In genomic region chr6:135364891-135365301, GRCm38 (mm10) we compare ENCODE assay signal across 8 mouse cellular contexts. TPM values are rescaled to one million over a fixed set of nuclear protein-coding genes. Genes with fewer than 3 reads are reported as not detected.
DNase-seq lines count a peak whose midpoint lies in the region; ATAC-seq and TF ChIP-seq lines count a peak whose summit lies in the region.
"Had no signal": no experiment of that assay in that cellular context is flagged by ENCODE, and none has a peak within 500 bp of the region (broad histone marks: within the 10 kb centered on the region; RNA-seq: fewer than 3 reads in every experiment).

No protein-coding gene starts in this region.

- intact Hi-C loops in heart, postnatal 10 days (cut with DNase I) = loop anchor here (5.0 kb wide), 1 partner anchor 33 kb away; no protein-coding TSS in a partner anchor

- 86% methylated on average over 6 of the region's 6 CpGs for WGBS in embryonic facial prominence, embryonic 10.5 days
- WGBS in small intestine, adult 2 months = 73% methylated on average over 6 of the region's 6 CpGs

- no peaks in the 10 kb centered on the region for H3K36me3 ChIP-seq in embryonic facial prominence, embryonic 10.5 days (replicated peaks)
- H3K36me3 ChIP-seq in small intestine, adult 2 months (ENCODE audit: control insufficient read depth, insufficient read depth, low read length) = peaks cover 6% of the 10 kb centered on the region; the same call in 1 of the 2 replicates
- H3K36me3 ChIP-seq: midbrain, embryonic 12.5 days had no signal

- no peak for TF ChIP-seq POLR2A in small intestine, adult 2 months (IDR thresholded peaks at IDR 0.05; ENCODE audit: low read depth, low read length)

- peak overlapping the region; percentile 73 for H3K27ac ChIP-seq in embryonic facial prominence, embryonic 10.5 days (replicated peaks)
- H3K27ac ChIP-seq in small intestine, adult 2 months (ENCODE audit: insufficient read depth, low read depth, low read length) = peak overlapping the region; percentile 53
- H3K27ac ChIP-seq: midbrain, embryonic 12.5 days had no signal

- DNase-seq in NIH3T3 (ENCODE audit: low read depth) = peak; percentile 66
- no peak for DNase-seq in embryonic facial prominence, embryonic 10.5 days (ENCODE audit: low spot score)
- DNase-seq in heart, postnatal 10 days = peak; percentile 93 to 95
- peak; percentile 86 to 92 for DNase-seq in kidney, postnatal 36 days
- DNase-seq in layer of hippocampus, postnatal 25 days (ENCODE audit: extremely low spot score in 1 of 2, low spot score in 1 of 2) = no peak

- no peak for ATAC-seq in frontal cortex, adult (ENCODE audit: low TSS enrichment)

- no peak for TF ChIP-seq CTCF in small intestine, adult 2 months (IDR thresholded peaks at IDR 0.05; ENCODE audit: extremely low read depth, insufficient read length, insufficient replicate concordance, low read depth, low read length)

- no peaks in the 10 kb centered on the region for H3K27me3 ChIP-seq in embryonic facial prominence, embryonic 10.5 days (replicated peaks; ENCODE audit: low read depth, poor library complexity, severe bottlenecking)
- H3K27me3 ChIP-seq in small intestine, adult 2 months (ENCODE audit: control insufficient read depth, insufficient read depth, low read length) = no peaks in the 10 kb centered on the region
- H3K27me3 ChIP-seq: midbrain, embryonic 12.5 days had no signal

- no peak overlapping the region for H3K4me3 ChIP-seq in embryonic facial prominence, embryonic 10.5 days
- peak overlapping the region; percentile 41 for H3K4me3 ChIP-seq in small intestine, adult 2 months (ENCODE audit: low read depth, low read length)
- H3K4me3 ChIP-seq: midbrain, embryonic 12.5 days had no signal

- H3K4me1 ChIP-seq in embryonic facial prominence, embryonic 10.5 days = peaks cover 61% of the 10 kb centered on the region
- peaks cover 21% of the 10 kb centered on the region for H3K4me1 ChIP-seq in small intestine, adult 2 months (ENCODE audit: control insufficient read depth, insufficient read depth, insufficient read length, low read length)

- H3K9me3 ChIP-seq in embryonic facial prominence, embryonic 10.5 days = no peaks in the 10 kb centered on the region
- H3K9me3 ChIP-seq: midbrain, embryonic 12.5 days had no signal

RNA-seq across cellular contexts. Expression of gene Emp1, which starts 2.6 kb away (rescaled TPM):
- polyA plus RNA-seq in embryonic facial prominence, embryonic 10.5 days (2016; fragmentation: Nextera tagmentation; extraction: Ambion mirVana) = 4.3 and 7.7 TPM in 2 replicates
- total RNA-seq in heart, postnatal 10 days (2021) = 100 to 1,000 TPM; 192 to 206 TPM
- 131 and 234 TPM in 2 replicates for polyA plus RNA-seq in small intestine, adult 2 months (2012; rRNA removed)
- 1 to 10 TPM; 2.4 to 2.5 TPM for total RNA-seq in layer of hippocampus, postnatal 25 days (2021)

RNA-seq across cellular contexts. Expression of gene Pbp2, which starts 54.7 kb away (rescaled TPM):
- not detected in 2 replicates for polyA plus RNA-seq in embryonic facial prominence, embryonic 10.5 days (2016; fragmentation: Nextera tagmentation; extraction: Ambion mirVana)
- not detected for total RNA-seq in heart, postnatal 10 days (2021)
- not detected in 2 replicates for polyA plus RNA-seq in small intestine, adult 2 months (2012; rRNA removed)
- not detected for total RNA-seq in layer of hippocampus, postnatal 25 days (2021)
- polyA plus RNA-seq: midbrain, embryonic 12.5 days had no signal

Comparison
In these comparisons a context has a peak if more than half of its experiments do, and no peak if none do; other contexts are left out.
1. DNase-seq: peak in NIH3T3 (single experiment), heart, postnatal 10 days (2 of 2) and kidney, postnatal 36 days (2 of 2); none in embryonic facial prominence, embryonic 10.5 days (single experiment) and layer of hippocampus, postnatal 25 days (0 of 2).
2. RNA of gene Emp1, which starts 2.6 kb away (total RNA-seq): 192 to 206 TPM in heart, postnatal 10 days; 2.4 to 2.5 TPM in layer of hippocampus, postnatal 25 days; every median in the first group is over 10 times any median in the second.